Comparison of ENCODE assay signal across 12 mouse cellular contexts in genomic region chr19:47900012-47900411, GRCm38 (mm10). TPM values are rescaled to one million over a fixed set of nuclear protein-coding genes. Genes with fewer than 3 reads are reported as not detected.
DNase-seq lines count a peak whose midpoint lies in the region; ATAC-seq and TF ChIP-seq lines count a peak whose summit lies in the region.
"Had no signal": no experiment of that assay in that cellular context is flagged by ENCODE, and none has a peak within 500 bp of the region (broad histone marks: within the 10 kb centered on the region; RNA-seq: fewer than 3 reads in every experiment).

No protein-coding gene starts in this region.

- H3K27ac ChIP-seq in intestine, postnatal 0 days (ENCODE audit: low read depth, low read length) = no peak overlapping the region
- no peak overlapping the region for H3K27ac ChIP-seq in intestine, embryonic 15.5 days
- no peak overlapping the region for H3K27ac ChIP-seq in thymus, adult 2 months (ENCODE audit: control insufficient read depth, insufficient read depth, low read length)
- H3K27ac ChIP-seq in embryonic facial prominence, embryonic 15.5 days (replicated peaks) = peak overlapping the region; percentile 58
- H3K27ac ChIP-seq: forebrain, embryonic 10.5 days; midbrain, embryonic 10.5 days had no signal

- no peak for ATAC-seq in intestine, postnatal 0 days
- ATAC-seq in intestine, embryonic 15.5 days = no peak
- ATAC-seq in embryonic facial prominence, embryonic 15.5 days (ENCODE audit: insufficient number of reproducible peaks, low FRiP score, low TSS enrichment, low read depth) = no peak
- ATAC-seq in activated CD4-positive, CD25-positive, alpha-beta regulatory T cell, adult 4 months = no peak

- no peaks in the 10 kb centered on the region for H3K4me1 ChIP-seq in intestine, postnatal 0 days (replicated peaks; ENCODE audit: control insufficient read depth, insufficient read depth, low read length)
- H3K4me1 ChIP-seq in intestine, embryonic 15.5 days (replicated peaks) = peaks cover 21% of the 10 kb centered on the region
- peaks cover 20% of the 10 kb centered on the region for H3K4me1 ChIP-seq in thymus, adult 2 months (replicated peaks; ENCODE audit: control insufficient read depth, insufficient read depth, low read length)
- peaks cover 40% of the 10 kb centered on the region for H3K4me1 ChIP-seq in embryonic facial prominence, embryonic 15.5 days

- TF ChIP-seq CTCF in intestine, postnatal 0 days (IDR thresholded peaks at IDR 0.05; ENCODE audit: low read depth) = peak; percentile 54
- peak; percentile 26; the same call in 1 of the 2 replicates for TF ChIP-seq CTCF in thymus, adult 2 months (IDR thresholded peaks at IDR 0.05; ENCODE audit: borderline replicate concordance, control insufficient read depth, extremely low read depth, insufficient read depth, low read length, poor library complexity)

- no peaks in the 10 kb centered on the region for H3K9me3 ChIP-seq in intestine, postnatal 0 days (ENCODE audit: control insufficient read depth)
- no peaks in the 10 kb centered on the region for H3K9me3 ChIP-seq in intestine, embryonic 15.5 days
- no peaks in the 10 kb centered on the region for H3K9me3 ChIP-seq in embryonic facial prominence, embryonic 15.5 days (replicated peaks)
- H3K9me3 ChIP-seq: forebrain, embryonic 10.5 days; midbrain, embryonic 10.5 days had no signal

- H3K9ac ChIP-seq in intestine, postnatal 0 days (ENCODE audit: low read depth, low read length) = no peak overlapping the region
- H3K9ac ChIP-seq in intestine, embryonic 15.5 days = no peak overlapping the region
- no peak overlapping the region for H3K9ac ChIP-seq in embryonic facial prominence, embryonic 15.5 days

- H3K4me2 ChIP-seq in intestine, postnatal 0 days (replicated peaks; ENCODE audit: low read depth) = no peak overlapping the region
- no peak overlapping the region for H3K4me2 ChIP-seq in intestine, embryonic 15.5 days (replicated peaks)
- H3K4me2 ChIP-seq in embryonic facial prominence, embryonic 15.5 days (replicated peaks) = no peak overlapping the region

- DNase-seq in thymus, adult 2 months = no peak
- no peak for DNase-seq in thymus, postnatal 36 days
- peak; percentile 72 for DNase-seq in splenic B cell, adult 2 months (ENCODE audit: low read depth, low spot score)
- DNase-seq in right cerebral cortex, adult 2 months (ENCODE audit: low spot score in 2 of 2) = no peak
- DNase-seq: heart, postnatal 14 days had no signal

- whole genome bisulfite sequencing in intestine, postnatal 0 days = 53% methylated on average over 6 of the region's 6 CpGs
- 60% methylated on average over 6 of the region's 6 CpGs for WGBS in intestine, embryonic 15.5 days
- WGBS in thymus, adult 2 months = 85% methylated on average over 6 of the region's 6 CpGs
- WGBS in embryonic facial prominence, embryonic 15.5 days = 63% methylated on average over 6 of the region's 6 CpGs

- TF ChIP-seq POLR2A in thymus, adult 2 months (IDR thresholded peaks at IDR 0.05; ENCODE audit: control insufficient read depth, extremely low read depth, insufficient read depth, low read length, poor library complexity) = no peak

- peaks cover 19% of the 10 kb centered on the region; the same call in 1 of the 2 replicates for H3K36me3 ChIP-seq in intestine, postnatal 0 days (ENCODE audit: control insufficient read depth, insufficient read depth)
- H3K36me3 ChIP-seq in intestine, embryonic 15.5 days = 0 out of 2 replicates have a peak, but pooled peaks cover 19% of the 10 kb centered on the region
- peaks cover 27% of the 10 kb centered on the region for H3K36me3 ChIP-seq in thymus, adult 2 months (ENCODE audit: control insufficient read depth, insufficient read depth, low read length)
- H3K36me3 ChIP-seq in embryonic facial prominence, embryonic 15.5 days = peaks cover 32% of the 10 kb centered on the region
- peaks cover 8% of the 10 kb centered on the region; the same call in 1 of the 2 replicates for H3K36me3 ChIP-seq in splenic B cell, adult 2 months (ENCODE audit: control insufficient read depth, insufficient read depth, low read length, poor library complexity, severe bottlenecking)

- no peaks in the 10 kb centered on the region for H3K27me3 ChIP-seq in intestine, postnatal 0 days (replicated peaks; ENCODE audit: control insufficient read depth, insufficient read depth, low read length)
- no peaks in the 10 kb centered on the region for H3K27me3 ChIP-seq in intestine, embryonic 15.5 days (replicated peaks)
- H3K27me3 ChIP-seq in thymus, adult 2 months (ENCODE audit: control insufficient read depth, insufficient read depth, low read length) = no peaks in the 10 kb centered on the region
- H3K27me3 ChIP-seq in embryonic facial prominence, embryonic 15.5 days = no peaks in the 10 kb centered on the region
- no peaks in the 10 kb centered on the region for H3K27me3 ChIP-seq in splenic B cell, adult 2 months (ENCODE audit: control insufficient read depth, insufficient read depth, low read length, poor library complexity, severe bottlenecking)

- H3K4me3 ChIP-seq in intestine, postnatal 0 days (ENCODE audit: low read depth, low read length) = no peak overlapping the region
- H3K4me3 ChIP-seq in intestine, embryonic 15.5 days (replicated peaks) = no peak overlapping the region
- no peak overlapping the region for H3K4me3 ChIP-seq in thymus, adult 2 months (ENCODE audit: control insufficient read depth, insufficient read depth, low read length)
- H3K4me3 ChIP-seq in embryonic facial prominence, embryonic 15.5 days (replicated peaks) = no peak overlapping the region
- H3K4me3 ChIP-seq: forebrain, embryonic 10.5 days; midbrain, embryonic 10.5 days had no signal

RNA-seq across cellular contexts. Expression of gene Cfap43, which starts 19.1 kb away (rescaled TPM):
- polyA plus RNA-seq in intestine, postnatal 0 days (2015; fragmentation: Nextera tagmentation; extraction: Ambion mirVana) = 0.16 and 0.22 TPM in 2 replicates
- polyA plus RNA-seq in intestine, embryonic 15.5 days (2015; fragmentation: Nextera tagmentation; extraction: Ambion mirVana) = 0.11 and 0.28 TPM in 2 replicates
- polyA plus RNA-seq in thymus, adult 2 months (2012; rRNA removed) = 0.13 and 0.20 TPM in 2 replicates
- polyA plus RNA-seq in embryonic facial prominence, embryonic 15.5 days (2015; fragmentation: Nextera tagmentation; extraction: Ambion mirVana) = 2.0 and 3.6 TPM in 2 replicates
- under 1 TPM; 0.28 to 0.32 TPM for polyA plus RNA-seq in activated CD4-positive, CD25-positive, alpha-beta regulatory T cell, adult 4 months (2017; shearing (Covaris generic))

RNA-seq across cellular contexts. Expression of gene Itprip, which starts 19.1 kb away (rescaled TPM):
- polyA plus RNA-seq in intestine, postnatal 0 days (2015; fragmentation: Nextera tagmentation; extraction: Ambion mirVana) = 2.6 and 2.7 TPM in 2 replicates
- polyA plus RNA-seq in intestine, embryonic 15.5 days (2015; fragmentation: Nextera tagmentation; extraction: Ambion mirVana) = 9.8 and 10.7 TPM in 2 replicates
- polyA plus RNA-seq in thymus, adult 2 months (2012; rRNA removed) = 32.6 and 37.4 TPM in 2 replicates
- 19.3 and 20.6 TPM in 2 replicates for polyA plus RNA-seq in embryonic facial prominence, embryonic 15.5 days (2015; fragmentation: Nextera tagmentation; extraction: Ambion mirVana)
- 10 to 100 TPM in 1 of 2 experiments, 1 to 10 TPM in 1; 6.2 to 11.9 TPM for polyA plus RNA-seq in activated CD4-positive, CD25-positive, alpha-beta regulatory T cell, adult 4 months (2017; shearing (Covaris generic))

RNA-seq across cellular contexts. Expression of gene Gsto2, which starts 34.7 kb away (rescaled TPM):
- 0.95 and 0.98 TPM in 2 replicates for polyA plus RNA-seq in intestine, postnatal 0 days (2015; fragmentation: Nextera tagmentation; extraction: Ambion mirVana)
- polyA plus RNA-seq in intestine, embryonic 15.5 days (2015; fragmentation: Nextera tagmentation; extraction: Ambion mirVana) = 0.68 and 0.97 TPM in 2 replicates
- polyA plus RNA-seq in thymus, adult 2 months (2012; rRNA removed) = 0.14 and 0.84 TPM in 2 replicates
- 1.5 and 1.7 TPM in 2 replicates for polyA plus RNA-seq in embryonic facial prominence, embryonic 15.5 days (2015; fragmentation: Nextera tagmentation; extraction: Ambion mirVana)
- under 1 TPM in 1 of 2 experiments, not detected in 1; 0.74 TPM for polyA plus RNA-seq in activated CD4-positive, CD25-positive, alpha-beta regulatory T cell, adult 4 months (2017; shearing (Covaris generic))

RNA-seq across cellular contexts. Expression of gene Cfap58, which starts 37.5 kb away (rescaled TPM):
- not detected in 2 replicates for polyA plus RNA-seq in intestine, postnatal 0 days (2015; fragmentation: Nextera tagmentation; extraction: Ambion mirVana)
- polyA plus RNA-seq in intestine, embryonic 15.5 days (2015; fragmentation: Nextera tagmentation; extraction: Ambion mirVana) = not detected in 2 replicates
- 0.03 and 0.04 TPM in 2 replicates for polyA plus RNA-seq in thymus, adult 2 months (2012; rRNA removed)
- polyA plus RNA-seq in embryonic facial prominence, embryonic 15.5 days (2015; fragmentation: Nextera tagmentation; extraction: Ambion mirVana) = 1.1 and 1.2 TPM in 2 replicates
- under 1 TPM in 1 of 2 experiments, not detected in 1; 0.37 TPM for polyA plus RNA-seq in activated CD4-positive, CD25-positive, alpha-beta regulatory T cell, adult 4 months (2017; shearing (Covaris generic))
- polyA plus RNA-seq: forebrain, embryonic 10.5 days; intestine, embryonic 14.5 days had no signal

RNA-seq across cellular contexts. Expression of gene Gsto1, which starts 45.2 kb away (rescaled TPM):
- polyA plus RNA-seq in intestine, postnatal 0 days (2015; fragmentation: Nextera tagmentation; extraction: Ambion mirVana) = 742 and 817 TPM in 2 replicates
- polyA plus RNA-seq in intestine, embryonic 15.5 days (2015; fragmentation: Nextera tagmentation; extraction: Ambion mirVana) = 468 and 476 TPM in 2 replicates
- polyA plus RNA-seq in thymus, adult 2 months (2012; rRNA removed) = 20.4 and 30.4 TPM in 2 replicates
- 228 and 237 TPM in 2 replicates for polyA plus RNA-seq in embryonic facial prominence, embryonic 15.5 days (2015; fragmentation: Nextera tagmentation; extraction: Ambion mirVana)
- polyA plus RNA-seq in activated CD4-positive, CD25-positive, alpha-beta regulatory T cell, adult 4 months (2017; shearing (Covaris generic)) = 10 to 100 TPM; 27.1 to 29.5 TPM
